Mouse (Mus musculus): ENCODE results near the gene Cmtm6. TPM values are rescaled to one million over a fixed set of nuclear protein-coding genes. Genes with fewer than 3 reads are reported as not detected.

The Cmtm6 gene
- 38.8 and 64.7 TPM in 2 replicates for polyA plus RNA-seq (2015; fragmentation: Nextera tagmentation; extraction: Ambion mirVana)

GRCm38 (mm10) chr9:114731011-114731755, at the start of gene Cmtm6:
Gene Cmtm6 (plus strand): TSS chr9:114731116.

GRCm38 (mm10) chr9:114688252-114688952, 42.5 kb upstream of the Cmtm6 start, which contains the start of gene Dync1li1:
Gene Dync1li1 (plus strand): TSS chr9:114688790.

GRCm38 (mm10) chr9:114781526-114782212, 50.8 kb downstream of the Cmtm6 start, which contains the start of gene Cmtm7:
Gene Cmtm7 (minus strand): TSS chr9:114781856.

Other genes with a start within 250 kb of the Cmtm6 start
- gene Ccr4, start 226.2 kb upstream of the Cmtm6 start, polyA plus RNA-seq (2015; fragmentation: Nextera tagmentation; extraction: Ambion mirVana) = not detected in 2 replicates
- 0.30 and 0.54 TPM in 2 replicates for gene C130032M10Rik, start 215.4 kb upstream of the Cmtm6 start, polyA plus RNA-seq (2015; fragmentation: Nextera tagmentation; extraction: Ambion mirVana)
- 0.05 and 0.06 TPM in 2 replicates for gene Trim71, start 166.7 kb upstream of the Cmtm6 start, polyA plus RNA-seq (2015; fragmentation: Nextera tagmentation; extraction: Ambion mirVana)
- gene Cnot10, start 90.9 kb upstream of the Cmtm6 start, polyA plus RNA-seq (2015; fragmentation: Nextera tagmentation; extraction: Ambion mirVana) = 32.4 and 44.9 TPM in 2 replicates
- 49.0 and 51.6 TPM in 2 replicates for gene Dync1li1, start 42.3 kb upstream of the Cmtm6 start, polyA plus RNA-seq (2015; fragmentation: Nextera tagmentation; extraction: Ambion mirVana)
- 115 and 209 TPM in 2 replicates for gene Cmtm7, start 50.7 kb downstream of the Cmtm6 start, polyA plus RNA-seq (2015; fragmentation: Nextera tagmentation; extraction: Ambion mirVana)
- gene Cmtm8, start 113.0 kb downstream of the Cmtm6 start, polyA plus RNA-seq (2015; fragmentation: Nextera tagmentation; extraction: Ambion mirVana) = 18.4 and 28.9 TPM in 2 replicates
- 13.2 and 16.3 TPM in 2 replicates for gene Gpd1l, start 202.9 kb downstream of the Cmtm6 start, polyA plus RNA-seq (2015; fragmentation: Nextera tagmentation; extraction: Ambion mirVana)
- 1.8 and 2.4 TPM in 2 replicates for gene Osbpl10, start 247.5 kb downstream of the Cmtm6 start, polyA plus RNA-seq (2015; fragmentation: Nextera tagmentation; extraction: Ambion mirVana)